Mouse (Mus musculus) neural tube, embryonic 14.5 days (tissue): ENCODE measurements at regions not wholly inside any gene's neighbourhood (a gene's known extent, or its start where the extent isn't known, plus 50 kb on each side); places are given as distances from the start of the nearest gene placed in this dataset.

Source experiments
- ATAC-seq: fragments of 200-750 bp; cut with Nextera tagmentation; 2 replicates; pipeline ENCODE4 v1.8.0; 2017; ENCODE audit warnings: low read depth, mild to moderate bottlenecking, moderate TSS enrichment, moderate library complexity
- H3K27ac ChIP-seq: fragments of 300-500 bp; sonication (generic); 2 replicates; pipeline ENCODE4 v1.5.1; 2014; ENCODE audit warnings: low read depth, mild to moderate bottlenecking, control low read depth, low read length, moderate library complexity, mixed read lengths
- H3K27me3 ChIP-seq: fragments of 300-500 bp; sonication (generic); 2 replicates; pipeline ENCODE4 v1.6.1; 2014; ENCODE audit warnings: low read length; ENCODE audit not compliant: control insufficient read depth, insufficient read depth
- H3K36me3 ChIP-seq: fragments of 300-500 bp; sonication (generic); 2 replicates; pipeline ENCODE4 v1.6.1; 2014; ENCODE audit warnings: low read length, mixed read lengths; ENCODE audit not compliant: control insufficient read depth, insufficient read depth
- H3K4me1 ChIP-seq: fragments of 300-500 bp; sonication (generic); 2 replicates; pipeline ENCODE4 v1.6.1; 2014; ENCODE audit warnings: low read length; ENCODE audit not compliant: control insufficient read depth, insufficient read depth
- H3K4me2 ChIP-seq: fragments of 300-500 bp; sonication (generic); 2 replicates; pipeline ENCODE4 v1.6.1; 2014; ENCODE audit warnings: mild to moderate bottlenecking, low read depth, low read length, control low read depth
- H3K4me3 ChIP-seq: fragments of 300-500 bp; sonication (generic); 2 replicates; pipeline ENCODE4 v1.5.1; 2014; ENCODE audit warnings: low read depth, low read length, control low read depth, mixed read lengths
- H3K9ac ChIP-seq: fragments of 300-500 bp; sonication (generic); replicated peaks from 2 replicates; pipeline ENCODE4 v1.6.1; 2014; ENCODE audit warnings: low read depth, mild to moderate bottlenecking, control low read depth, low read length, mixed read lengths
- H3K9me3 ChIP-seq: fragments of 300-500 bp; sonication (generic); 2 replicates; pipeline ENCODE4 v1.6.1; 2016; ENCODE audit warnings: low read length; ENCODE audit not compliant: control insufficient read depth
- WGBS: fragments of 180-500 bp; shearing (Covaris S2); extraction: QIAGEN DNeasy Blood & Tissue Kit; methylation state at CpG from one replicate; pipeline ENCODE4 v1.1.7; 2014; 5-methylcytosine and 5-hydroxymethylcytosine counted together

GRCm38 (mm10) chr13:37514641-37515305 is 169.8 kb downstream of the Ly86 start:
- H3K4me3 ChIP-seq = no peak overlapping the region
- WGBS = 73% methylated on average over 12 of the region's 12 CpGs
- peak overlapping the region; percentile 4; the same call in 1 of the 2 replicates for H3K4me2 ChIP-seq
- H3K9ac ChIP-seq = no peak overlapping the region
- no peaks in the 10 kb centered on the region for H3K27me3 ChIP-seq
- no peaks in the 10 kb centered on the region for H3K9me3 ChIP-seq
- no peaks in the 10 kb centered on the region for H3K36me3 ChIP-seq
- ATAC-seq = no peak
- H3K27ac ChIP-seq = peak overlapping the region; percentile 55; the same call in 1 of the 2 replicates
- peaks cover 5% of the 10 kb centered on the region; the same call in 1 of the 2 replicates for H3K4me1 ChIP-seq

GRCm38 (mm10) chr13:37517055-37517807 is 172.2 kb downstream of the Ly86 start:
- no peak overlapping the region for H3K4me2 ChIP-seq
- peak; percentile 50; the same call in 1 of the 2 replicates for ATAC-seq

DNA sequence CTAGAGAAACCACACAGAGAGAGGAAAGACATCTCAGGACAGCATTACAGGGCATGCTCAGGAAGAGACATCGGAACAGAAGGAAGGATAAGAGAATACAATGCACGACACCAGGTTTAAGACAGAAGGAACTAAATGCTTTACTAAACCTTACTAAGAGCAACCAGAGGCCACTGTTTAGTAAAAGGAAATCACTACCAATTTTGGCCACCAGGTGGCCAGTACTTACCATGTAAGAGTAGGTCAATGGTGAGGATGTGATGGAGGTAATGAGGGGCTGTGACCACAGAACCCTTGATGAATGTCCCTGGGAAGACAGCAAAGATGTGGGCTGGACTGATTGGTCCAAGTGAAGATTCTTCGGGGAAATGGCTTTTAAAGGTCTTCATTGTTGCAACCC is 174.9 kb downstream of the Ly86 start:
- H3K4me2 ChIP-seq = no peak overlapping the region
- no peaks in the 10 kb centered on the region for H3K27me3 ChIP-seq
- no peak for ATAC-seq
- H3K27ac ChIP-seq = no peak overlapping the region
- H3K9ac ChIP-seq = no peak overlapping the region
- H3K4me3 ChIP-seq = no peak overlapping the region
- no peaks in the 10 kb centered on the region; the same call in 1 of the 2 replicates for H3K4me1 ChIP-seq
- no peaks in the 10 kb centered on the region for H3K9me3 ChIP-seq
- WGBS = 77% methylated on average over 3 of the region's 3 CpGs
- H3K36me3 ChIP-seq = no peaks in the 10 kb centered on the region

More at GRCm38 (mm10) chr13:37517055-37517807, 172.2 kb downstream of the Ly86 start:
- no peaks in the 10 kb centered on the region for H3K36me3 ChIP-seq
- no peaks in the 10 kb centered on the region for H3K27me3 ChIP-seq
- no peak overlapping the region for H3K4me3 ChIP-seq
- no peaks in the 10 kb centered on the region for H3K9me3 ChIP-seq
- no peak overlapping the region for H3K9ac ChIP-seq
- no peak overlapping the region for H3K27ac ChIP-seq
- WGBS = 34% methylated on average over 14 of the region's 14 CpGs
- H3K4me1 ChIP-seq = peaks cover 5% of the 10 kb centered on the region; the same call in 1 of the 2 replicates

- no peak overlapping the region for H3K9ac ChIP-seq
- H3K27me3 ChIP-seq = no peaks in the 10 kb centered on the region
- no peak overlapping the region for H3K27ac ChIP-seq
- ATAC-seq = no peak
- H3K9me3 ChIP-seq = no peaks in the 10 kb centered on the region
- H3K4me1 ChIP-seq = no peaks in the 10 kb centered on the region
- no peaks in the 10 kb centered on the region for H3K36me3 ChIP-seq
- no peak overlapping the region for H3K4me3 ChIP-seq
- no peak overlapping the region for H3K4me2 ChIP-seq
- WGBS = 61% methylated on average over 15 of the region's 15 CpGs
Measured at GRCm38 (mm10) chr13:37525097-37525726, 180.2 kb downstream of the Ly86 start.

- Histone ChIP-seq H3K4me1 (no peaks in the 10 kb centered on the region), H3K27ac (no peak overlapping the region), H3K9ac (no peak overlapping the region), H3K4me2 (no peak overlapping the region), H3K9me3 (no peaks in the 10 kb centered on the region), H3K36me3 (no peaks in the 10 kb centered on the region), H3K4me3 (no peak overlapping the region), H3K27me3 (no peaks in the 10 kb centered on the region)
- 89% methylated on average over 8 of the region's 8 CpGs for WGBS
- no peak for ATAC-seq
Measured at GRCm38 (mm10) chr13:37526102-37526501, 181.1 kb downstream of the Ly86 start.

DNA sequence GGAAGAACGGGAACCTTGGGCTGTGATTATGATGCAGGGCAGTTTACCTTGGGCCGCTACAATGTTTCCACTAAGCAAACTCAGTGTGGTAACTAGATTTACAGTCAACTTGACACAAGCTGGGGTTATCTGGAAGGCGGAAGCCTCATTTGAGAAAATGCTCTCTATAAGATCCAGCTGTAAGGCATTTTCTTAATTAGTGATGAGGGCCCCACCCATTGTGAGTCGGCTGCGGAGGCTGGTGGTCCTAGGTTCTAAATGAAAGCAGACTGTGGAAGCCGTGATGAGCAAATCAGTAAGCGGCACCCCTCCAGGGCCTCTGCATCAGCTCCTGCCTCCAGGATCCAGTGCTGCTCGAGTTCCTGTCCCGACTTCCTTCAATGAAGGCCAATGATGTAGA is 183.4 kb downstream of the Ly86 start:
- H3K4me3 ChIP-seq = no peak overlapping the region
- no peak overlapping the region for H3K27ac ChIP-seq
- H3K9ac ChIP-seq = no peak overlapping the region
- no peak for ATAC-seq
- no peaks in the 10 kb centered on the region for H3K9me3 ChIP-seq
- H3K36me3 ChIP-seq = no peaks in the 10 kb centered on the region
- H3K4me1 ChIP-seq = no peaks in the 10 kb centered on the region
- 62% methylated on average over 9 of the region's 9 CpGs for WGBS
- no peaks in the 10 kb centered on the region for H3K27me3 ChIP-seq
- H3K4me2 ChIP-seq = no peak overlapping the region

DNA sequence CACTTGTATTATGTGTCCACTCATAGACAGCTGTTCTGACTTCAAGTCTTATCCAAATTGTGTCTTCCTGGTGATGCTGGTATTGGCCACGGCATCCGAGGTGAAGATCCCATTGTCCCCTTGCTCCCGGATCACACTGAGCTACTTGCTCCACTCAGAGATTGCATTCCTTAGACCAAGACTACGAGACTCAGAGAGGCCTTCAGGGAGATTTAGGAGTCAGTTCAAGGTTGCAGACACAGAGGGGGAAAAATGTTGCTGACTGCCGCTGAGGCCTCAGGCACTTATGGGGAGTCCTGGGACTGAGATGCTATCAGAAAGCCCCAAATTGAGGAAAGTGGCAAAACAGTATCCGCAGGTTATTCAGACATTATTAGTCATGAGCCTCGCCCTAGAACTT is 183.9 kb downstream of the Ly86 start:
- 78% methylated on average over 7 of the region's 7 CpGs for WGBS
- no peak overlapping the region for H3K4me3 ChIP-seq
- no peak overlapping the region for H3K4me2 ChIP-seq
- no peak overlapping the region for H3K27ac ChIP-seq
- H3K27me3 ChIP-seq = no peaks in the 10 kb centered on the region
- no peak for ATAC-seq
- H3K36me3 ChIP-seq = no peaks in the 10 kb centered on the region
- no peak overlapping the region for H3K9ac ChIP-seq
- no peaks in the 10 kb centered on the region for H3K9me3 ChIP-seq
- no peaks in the 10 kb centered on the region for H3K4me1 ChIP-seq

- H3K27ac ChIP-seq = no peak overlapping the region
- no peak overlapping the region for H3K4me3 ChIP-seq
- 75% methylated on average over 8 of the region's 8 CpGs for WGBS
- no peaks in the 10 kb centered on the region for H3K9me3 ChIP-seq
- H3K36me3 ChIP-seq = no peaks in the 10 kb centered on the region
- H3K4me1 ChIP-seq = no peaks in the 10 kb centered on the region
- H3K27me3 ChIP-seq = no peaks in the 10 kb centered on the region
- no peak for ATAC-seq
- H3K9ac ChIP-seq = no peak overlapping the region
- H3K4me2 ChIP-seq = no peak overlapping the region
Measured at GRCm38 (mm10) chr13:37531512-37532183, 186.6 kb downstream of the Ly86 start.
